37 mouse cellular contexts compared by ENCODE assay signal in genomic region chr9:89104576-89104975, GRCm38 (mm10). TPM values are rescaled to one million over a fixed set of nuclear protein-coding genes. Genes with fewer than 3 reads are reported as not detected.
"Had no signal": no experiment of that assay in that cellular context is flagged by ENCODE, and none has a peak within 500 bp of the region (broad histone marks: within the 10 kb centered on the region; RNA-seq: fewer than 3 reads in every experiment).

No protein-coding gene starts in this region.

RNA-seq across cellular contexts. Expression of gene Trim43b, which starts 11.9 kb away (rescaled TPM):
- total RNA-seq: left cerebral cortex, postnatal 36 days; left cerebral cortex, postnatal 4 days; liver, adult 2 months; megakaryocyte progenitor cell, adult 5-6 weeks; megakaryocyte, adult 5-6 weeks; megakaryocyte-erythroid progenitor cell, adult 5-6 weeks; midbrain, postnatal 0 days; monocyte, adult 5-6 weeks had no signal
- polyA plus RNA-seq: limb, embryonic 10.5 days; limb, embryonic 11.5 days; limb, embryonic 12.5 days; limb, embryonic 13.5 days; limb, embryonic 14.5 days; limb, embryonic 15.5 days; liver, embryonic 11.5 days; liver, embryonic 12.5 days; liver, embryonic 13.5 days; liver, embryonic 14.5 days; liver, embryonic 15.5 days; liver, embryonic 16.5 days; liver, postnatal 0 days; lung, adult 2 months; lung, embryonic 14.5 days; lung, embryonic 15.5 days; lung, embryonic 16.5 days; lung, postnatal 0 days; macrophage; midbrain, embryonic 10.5 days; midbrain, embryonic 11.5 days; midbrain, embryonic 12.5 days; midbrain, embryonic 13.5 days; midbrain, embryonic 14.5 days; midbrain, embryonic 15.5 days; midbrain, embryonic 16.5 days; midbrain, postnatal 0 days; myocyte; neural tube, embryonic 11.5 days; neural tube, embryonic 12.5 days had no signal
